Mouse (Mus musculus) gastrocnemius, postnatal 25 days (tissue): ENCODE results near the gene Exoc7. TPM values are rescaled to one million over a fixed set of nuclear protein-coding genes. Genes with fewer than 3 reads are reported as not detected.

ENCODE experiments used
- DNase-seq: peaks from one replicate; pipeline ENCODE4 v3.0.0; 2022
- long read RNA-seq, 2 experiments: library from polyadenylated mRNA; stranded (forward); transcript quantifications; one replicate each; pipeline ENCODE4 v2.0.0; 2021
- total RNA-seq, 2 experiments: library from RNA; stranded (reverse); gene quantifications; 1 replicate in 1 of 2; 2 replicates in 1 of 2; pipeline ENCODE4 v1.2.3; 2021

The Exoc7 gene
- total RNA-seq, result 10 to 100 TPM; 66.5 to 69.1 TPM
- long read RNA-seq, experiment 1, transcript Exoc7-201 (20 exons, 3,337 nt), result major isoform, 25 of 53 reads
- long read RNA-seq, experiment 1, partial matches to known transcripts, result 6 of 53 reads
- long read RNA-seq, experiment 1, other reads (novel, unspliced or antisense), result 15 of 53 reads
- long read RNA-seq, experiment 2, transcript Exoc7-203 (19 exons, 3,298 nt), result minor isoform, 11 of 65 reads
- long read RNA-seq, experiment 2, transcript Exoc7-202 (18 exons, 3,205 nt), result minor isoform, 8 of 65 reads
- long read RNA-seq, experiment 2, transcript Exoc7-201 (20 exons, 3,337 nt), result major isoform, 22 of 65 reads
- long read RNA-seq, experiment 2, partial matches to known transcripts, result 10 of 65 reads
- long read RNA-seq, experiment 2, other reads (novel, unspliced or antisense), result 13 of 65 reads

DNA sequence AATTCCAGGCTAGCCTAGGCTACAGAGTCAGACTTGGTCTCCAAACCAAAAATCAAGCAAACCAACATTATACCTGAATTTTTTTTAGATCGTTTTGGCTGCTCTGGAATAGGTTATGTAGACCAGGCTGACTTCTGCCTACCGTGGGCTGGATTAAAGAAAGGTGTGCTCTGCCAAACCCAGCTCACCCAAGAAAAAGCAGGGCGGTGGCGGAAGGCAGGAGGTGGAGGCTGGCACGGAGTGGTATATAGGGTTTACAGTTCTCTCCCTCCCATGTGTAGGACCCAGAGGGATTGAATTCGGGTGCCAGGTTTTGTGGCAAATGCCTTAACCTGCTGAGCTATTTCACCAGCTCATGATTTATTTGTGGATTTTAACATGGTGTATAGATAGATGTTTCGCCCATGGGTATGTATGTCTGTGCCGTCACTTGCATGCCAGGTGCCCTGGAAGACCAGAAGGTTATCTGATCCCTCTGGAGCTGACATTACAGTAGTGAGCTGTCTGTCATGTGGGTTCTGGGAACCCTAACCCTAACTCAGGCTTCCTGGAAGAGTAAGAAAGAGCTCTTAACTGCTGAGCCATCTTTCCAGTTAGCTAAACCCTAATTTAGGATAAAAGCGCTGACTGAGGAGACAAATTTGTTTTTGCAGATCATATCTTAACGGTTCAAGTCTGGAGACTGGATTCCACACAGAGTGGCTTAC lies at the start of gene Exoc7:
Gene Exoc7 (minus strand): TSS at position 215 of the 707 bp plus-strand sequence.
- DNase-seq, result no peak

DNA sequence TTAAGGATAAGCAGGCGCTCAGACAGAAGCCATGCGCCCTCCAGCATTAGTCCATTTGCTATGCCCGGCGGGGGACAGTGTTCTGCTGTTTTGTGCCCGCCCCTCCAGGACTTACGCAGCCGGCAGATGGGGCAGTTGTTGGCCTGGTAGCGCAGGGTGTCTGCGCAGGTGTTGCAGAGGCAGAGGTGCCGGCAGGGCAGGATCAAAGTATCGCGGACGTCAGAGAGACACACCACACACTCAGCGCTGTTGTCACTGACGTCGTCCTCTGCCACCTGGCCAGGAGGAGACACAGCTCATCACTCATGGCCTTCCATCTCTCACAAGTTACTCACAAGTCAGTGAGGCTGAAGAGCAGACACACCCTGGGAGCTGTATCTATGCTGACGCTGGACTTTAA lies 47.5 kb upstream of the Exoc7 start:
- no peak for DNase-seq

DNA sequence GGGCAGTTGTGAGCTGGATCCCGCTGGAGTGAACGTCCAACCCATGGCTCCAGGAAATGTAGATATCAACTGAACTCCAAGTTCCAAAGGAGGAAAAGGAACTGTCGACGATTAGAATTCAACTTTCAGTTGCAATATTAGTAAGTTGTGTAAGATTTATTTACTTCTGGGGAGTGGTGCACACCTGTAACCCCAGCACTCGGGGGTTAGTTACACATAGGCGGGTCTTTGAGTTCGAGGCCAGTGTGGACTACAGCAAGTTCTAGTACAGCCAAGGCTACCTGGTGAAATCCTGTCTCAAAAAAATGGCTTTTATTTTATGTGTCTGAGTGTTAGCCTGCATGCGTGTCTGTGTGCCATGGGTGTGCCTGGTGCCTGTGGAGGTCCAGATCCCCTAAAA lies 46.5 kb upstream of the Exoc7 start:
- DNase-seq, result no peak

DNA sequence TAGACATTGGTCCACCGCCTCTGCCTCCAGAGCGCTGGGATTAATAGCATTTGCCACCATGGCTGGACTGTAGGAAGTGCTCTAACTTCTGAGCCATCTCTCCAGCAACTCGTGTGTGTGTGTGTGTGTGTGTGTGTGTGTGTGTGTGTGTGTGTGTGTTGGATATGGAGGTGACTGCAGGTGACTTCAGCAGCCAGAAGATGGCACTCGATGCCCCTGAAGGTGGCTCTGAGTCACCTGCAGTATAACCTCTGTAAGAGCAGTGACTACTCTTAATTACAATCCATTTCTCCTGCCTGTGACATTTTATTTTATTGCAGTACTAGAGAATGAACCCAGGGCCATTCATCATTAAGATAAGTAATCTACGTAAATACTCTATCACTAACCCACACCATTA lies 44.3 kb upstream of the Exoc7 start:
- no peak for DNase-seq

DNA sequence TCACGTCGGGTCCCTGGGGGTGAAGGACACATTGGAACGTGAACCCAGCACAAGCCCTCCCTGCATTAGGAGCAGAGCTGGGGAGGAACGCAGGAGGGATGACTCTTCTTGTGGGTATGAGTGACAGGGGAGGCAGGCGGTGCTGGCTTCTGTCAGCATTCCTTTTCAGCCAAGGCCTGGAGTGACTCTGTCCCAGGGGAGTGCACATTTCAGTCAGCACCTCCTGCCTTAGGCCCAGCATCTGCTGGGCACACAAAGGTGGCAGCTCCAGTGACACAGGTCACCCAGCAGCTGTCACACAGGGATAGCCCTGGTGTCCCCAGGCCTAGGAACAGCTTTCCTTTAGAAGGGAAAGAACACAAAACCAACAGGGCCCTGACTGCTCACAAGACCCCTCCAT lies 40.9 kb upstream of the Exoc7 start:
- DNase-seq, result peak; percentile 72

DNA sequence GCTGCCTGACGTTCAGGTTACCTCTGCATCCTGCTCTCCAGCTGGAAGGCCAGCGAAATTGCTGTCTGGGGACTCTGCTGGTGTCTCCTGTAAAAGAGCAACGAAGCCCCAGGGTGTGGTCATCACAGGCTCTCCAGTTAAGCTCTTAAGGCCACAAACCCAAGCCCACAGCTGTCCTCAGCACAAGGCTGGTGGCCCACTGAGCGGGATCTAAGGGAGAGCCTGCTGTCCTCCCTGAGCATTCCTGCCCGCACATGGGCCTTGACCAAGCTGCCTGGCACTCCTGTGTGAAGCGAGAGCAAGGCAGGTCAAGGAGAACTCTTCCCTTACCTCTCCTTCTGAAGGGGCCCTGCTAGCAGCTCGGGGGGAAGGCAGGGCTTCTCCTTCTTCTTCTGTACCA lies 40.0 kb upstream of the Exoc7 start:
- DNase-seq, result no peak

DNA sequence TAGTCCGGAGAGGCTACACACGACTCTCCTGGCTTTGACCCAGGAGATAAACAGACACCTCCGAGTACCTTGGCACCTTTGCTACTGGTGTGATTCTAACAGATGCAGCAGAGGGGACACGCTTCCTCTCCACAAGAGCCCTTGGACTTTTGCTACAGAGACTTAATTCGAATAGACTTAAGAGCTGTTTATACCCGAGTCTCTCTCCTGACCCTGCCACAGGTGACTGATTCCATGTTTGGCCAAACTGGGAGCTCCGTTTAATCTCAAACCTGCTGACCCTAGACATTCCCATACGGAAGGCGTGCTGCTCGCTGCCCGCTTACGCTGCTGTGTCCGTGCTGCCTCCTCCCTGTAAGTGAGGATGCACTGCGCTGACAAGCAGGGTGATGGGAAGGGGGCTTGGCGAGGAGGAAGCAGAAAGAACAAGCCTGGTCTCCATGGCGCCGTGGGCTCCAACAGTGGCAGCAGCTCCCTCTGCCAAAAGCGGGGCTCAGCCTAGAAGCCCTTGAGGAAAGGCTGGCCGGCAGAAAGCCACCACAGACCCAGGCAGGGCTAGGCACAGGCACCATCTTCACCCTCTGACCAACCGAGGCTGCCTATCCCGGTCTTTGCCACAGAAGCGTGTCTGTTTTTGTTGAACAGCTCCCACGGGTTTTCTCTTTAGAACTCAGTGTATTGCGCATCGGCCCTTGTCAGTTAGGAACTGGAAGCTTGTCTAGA lies 35.2 kb upstream of the Exoc7 start:
- no peak for DNase-seq

DNA sequence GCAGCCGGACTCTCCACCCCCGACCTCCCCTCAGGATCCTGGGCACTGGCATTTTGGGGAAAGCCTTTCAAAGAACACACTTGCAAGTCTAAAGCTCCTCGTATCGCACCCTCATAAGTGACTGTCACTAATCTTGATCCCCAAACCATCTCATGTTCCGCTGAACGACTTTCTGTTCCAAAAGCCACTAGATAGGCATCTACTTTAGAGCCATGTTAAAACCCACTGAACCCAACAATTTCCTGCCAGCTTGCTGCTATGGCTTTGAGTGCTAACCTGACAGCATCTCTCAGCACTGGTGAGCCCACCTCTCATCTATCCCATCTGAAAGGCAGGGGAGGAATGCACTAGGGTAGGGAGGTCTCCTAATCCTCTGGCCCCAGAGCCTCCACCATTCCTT lies 30.5 kb upstream of the Exoc7 start:
- DNase-seq, result no peak

DNA sequence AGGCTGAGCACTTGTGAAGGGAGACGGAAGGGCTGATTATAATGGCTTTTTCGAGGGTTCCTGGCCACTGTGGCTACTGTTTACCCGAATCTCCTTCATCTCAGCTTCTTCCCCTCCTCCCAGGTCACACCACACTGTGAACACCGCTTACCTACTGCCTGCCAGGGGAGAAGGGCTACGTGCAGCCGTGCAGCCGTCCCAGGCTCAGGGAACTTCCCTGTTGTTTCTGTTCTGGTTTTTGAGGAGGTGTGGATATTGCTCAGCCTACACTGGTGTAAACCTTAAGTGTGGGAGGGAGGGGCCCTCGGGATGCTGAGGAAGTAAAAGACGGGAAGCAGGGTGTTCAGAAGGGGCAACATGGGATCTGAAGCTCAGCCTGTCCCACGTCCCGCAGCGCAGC lies 30.0 kb upstream of the Exoc7 start:
- no peak for DNase-seq

DNA sequence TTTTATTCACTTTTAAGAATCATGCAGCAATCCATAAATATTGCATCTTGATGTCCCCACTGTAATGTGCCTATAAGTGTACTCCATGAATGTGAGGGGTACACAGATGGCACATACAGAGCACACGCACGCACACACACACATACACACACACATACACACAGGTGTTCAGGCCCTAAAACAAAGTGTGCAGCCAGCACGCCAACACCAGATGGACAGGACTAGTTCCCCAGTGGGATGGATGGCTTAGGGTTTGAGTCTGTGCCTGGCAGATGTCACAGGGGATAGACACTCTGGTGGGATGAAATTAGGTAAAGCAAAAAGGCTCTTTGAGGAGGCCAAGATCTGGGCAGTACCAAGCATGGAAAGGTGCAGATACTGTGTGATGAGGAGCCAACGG lies 29.4 kb upstream of the Exoc7 start:
- no peak for DNase-seq

DNA sequence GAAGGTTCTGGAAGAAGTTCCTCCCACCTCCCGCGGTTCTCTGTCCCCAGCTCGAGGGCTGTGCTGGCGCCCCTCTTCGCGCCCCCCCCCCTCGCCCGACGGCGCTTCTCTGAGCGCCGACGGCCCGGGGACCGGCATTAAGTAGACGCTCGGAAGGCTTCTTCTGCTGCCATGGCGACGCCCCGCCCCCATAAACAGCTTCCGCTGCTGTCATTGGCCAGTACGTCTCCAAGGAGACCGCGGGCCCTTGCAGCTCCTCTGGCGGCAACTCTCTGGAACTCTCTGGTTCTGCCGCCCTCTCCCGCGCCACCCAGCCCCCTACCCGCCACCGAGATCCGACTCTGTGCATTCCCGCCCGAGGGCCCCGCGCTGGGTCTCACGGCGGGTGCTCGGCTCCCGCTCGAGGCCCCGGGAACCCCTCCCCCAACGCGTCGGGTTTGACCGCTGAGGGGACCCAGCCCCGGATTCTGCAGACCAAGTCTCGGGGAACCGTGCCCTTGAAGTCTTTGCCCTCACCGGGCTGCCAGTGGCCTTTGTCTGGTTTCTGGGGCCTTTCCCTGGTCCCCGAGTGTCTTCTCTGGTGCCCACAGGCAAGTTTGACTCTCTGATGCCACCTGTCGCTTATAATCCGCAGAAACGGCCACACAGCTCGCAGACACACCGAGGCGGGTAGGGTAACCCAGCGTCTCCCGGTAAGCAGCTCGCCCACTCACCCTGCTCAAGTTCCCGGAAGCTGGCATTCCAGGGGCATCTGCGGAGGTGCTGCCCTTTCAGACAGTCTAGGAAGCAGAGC lies 28.4 kb upstream of the Exoc7 start, which contains the start of gene Foxj1:
Gene Foxj1 (minus strand): TSS at position 156 of the 793 bp plus-strand sequence.
- DNase-seq, result peak; percentile 91

DNA sequence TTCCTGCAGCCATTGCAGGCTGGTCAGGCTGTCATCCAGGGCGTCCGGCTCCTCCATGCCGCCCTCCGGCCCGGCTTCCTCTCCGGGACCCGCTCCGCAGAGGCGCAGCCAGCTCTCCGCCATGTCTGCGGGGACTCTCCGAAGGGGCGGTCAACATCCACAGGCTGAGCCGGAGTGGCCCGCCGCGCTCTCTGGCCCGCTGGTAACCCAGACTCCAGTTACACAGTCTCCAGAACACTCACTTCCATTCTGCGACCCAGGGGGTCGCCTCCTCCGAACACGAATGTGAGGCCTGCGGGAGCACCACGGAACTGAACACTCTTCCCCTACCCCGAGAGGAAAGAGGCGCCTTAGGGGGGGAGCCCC lies 27.4 kb upstream of the Exoc7 start:
- DNase-seq, result no peak

DNA sequence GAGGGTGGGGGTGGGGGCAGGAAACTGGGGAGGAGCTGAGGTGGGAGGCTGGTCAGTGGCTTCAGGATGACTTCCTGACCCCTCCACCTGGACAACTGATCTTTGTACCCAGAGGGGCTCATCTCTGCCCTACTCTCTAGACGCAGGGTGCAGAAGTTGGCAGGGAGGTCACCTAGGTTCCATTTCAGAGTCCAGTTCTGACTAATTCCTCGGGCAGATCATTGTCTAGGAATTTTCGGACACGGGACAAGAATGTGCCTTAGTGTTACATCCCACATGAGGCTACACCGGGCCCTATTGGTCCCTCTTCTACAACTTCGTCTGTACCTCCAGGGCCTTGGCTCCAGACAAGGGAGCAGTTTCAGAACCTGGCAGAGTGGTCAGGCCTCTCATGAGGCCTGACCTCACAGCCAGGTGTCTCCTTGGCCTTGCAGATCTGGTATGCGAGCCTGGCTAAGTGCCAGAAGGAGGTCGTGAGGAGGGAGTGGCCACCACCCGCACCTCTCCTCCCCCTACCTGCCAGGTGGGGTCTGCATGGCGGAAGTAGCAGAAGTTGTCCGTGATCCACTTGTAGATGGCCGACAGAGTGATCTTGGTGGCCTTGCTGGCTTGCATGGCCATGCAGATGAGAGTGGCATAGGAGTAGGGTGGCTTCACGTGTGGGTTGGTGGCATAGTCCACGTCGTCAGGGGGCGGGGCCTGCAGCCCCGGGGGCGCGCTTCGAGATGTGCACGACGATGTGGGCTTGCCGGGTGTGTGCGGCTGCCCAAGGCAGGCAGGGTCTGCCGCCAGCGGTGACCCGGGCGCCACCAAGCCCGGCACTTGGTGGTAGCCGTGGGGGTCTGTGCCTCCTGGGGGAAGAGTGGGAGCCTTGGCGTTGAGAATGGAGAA lies 26.7 kb upstream of the Exoc7 start:
- no peak for DNase-seq

DNA sequence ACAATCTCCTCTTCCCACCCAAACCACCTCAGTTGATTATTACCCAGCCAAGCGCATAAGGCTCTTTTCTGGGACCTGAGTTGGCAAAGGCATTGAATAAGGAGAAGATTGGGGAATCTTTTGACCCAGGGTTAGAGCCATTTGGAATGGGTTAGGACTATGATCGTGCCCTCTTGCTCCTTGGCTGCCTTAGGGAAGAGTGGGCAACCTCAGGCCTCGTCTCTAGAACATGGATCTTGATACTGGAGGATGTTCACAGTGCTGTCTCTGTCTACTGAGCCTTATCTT lies 25.9 kb upstream of the Exoc7 start:
- no peak for DNase-seq

DNA sequence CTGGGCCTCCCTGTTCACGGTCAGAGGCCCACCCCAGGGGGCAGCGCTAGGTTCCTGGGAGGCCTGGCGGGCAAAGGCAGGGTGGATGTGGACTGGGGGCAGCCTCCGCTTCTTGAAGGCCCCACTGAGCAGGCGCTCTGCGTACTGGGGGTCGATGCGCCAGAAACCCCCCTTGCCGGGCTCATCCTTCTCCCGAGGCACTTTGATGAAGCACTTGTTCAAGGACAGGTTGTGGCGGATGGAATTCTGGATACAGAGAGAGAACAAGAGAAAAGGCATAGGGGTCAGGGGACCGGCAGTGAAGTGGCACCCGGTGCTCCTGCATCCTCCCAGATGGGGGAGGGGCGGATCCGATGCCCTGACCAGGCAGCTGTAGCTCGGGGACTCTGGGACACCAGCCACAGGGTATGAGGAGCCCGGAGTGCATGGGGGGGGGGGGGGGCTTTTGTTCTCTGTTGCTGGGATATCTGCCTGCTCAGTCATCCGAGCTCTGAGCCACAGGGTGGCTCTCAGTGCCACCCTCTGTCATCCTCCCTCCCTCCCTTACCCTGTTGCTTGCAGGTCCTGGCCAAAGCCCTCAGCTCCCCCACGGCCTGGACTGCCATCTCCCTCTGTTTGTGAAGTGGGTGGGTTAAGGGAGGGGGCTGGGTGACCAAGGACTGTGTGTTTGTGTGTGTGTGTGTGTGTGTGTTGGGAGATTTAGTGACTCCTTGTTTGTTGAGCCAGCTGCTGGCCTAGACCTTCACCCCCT lies 25.4 kb upstream of the Exoc7 start:
- no peak for DNase-seq

DNA sequence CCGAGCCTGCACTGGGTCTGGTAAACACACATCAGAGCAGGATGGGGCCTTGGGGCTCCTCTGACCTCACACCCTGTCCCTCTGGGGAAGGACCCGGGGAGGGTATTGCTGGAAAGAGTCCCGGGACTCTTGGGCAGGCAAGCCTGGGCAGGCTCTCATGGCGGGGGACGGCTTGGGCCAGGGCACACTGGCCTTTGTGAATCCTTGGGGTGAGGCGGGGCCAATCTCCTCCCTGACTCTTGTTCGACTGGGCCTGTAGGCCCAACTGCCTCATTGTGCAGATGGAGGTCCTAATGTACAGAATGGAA lies 23.1 kb upstream of the Exoc7 start:
- DNase-seq, result no peak

DNA sequence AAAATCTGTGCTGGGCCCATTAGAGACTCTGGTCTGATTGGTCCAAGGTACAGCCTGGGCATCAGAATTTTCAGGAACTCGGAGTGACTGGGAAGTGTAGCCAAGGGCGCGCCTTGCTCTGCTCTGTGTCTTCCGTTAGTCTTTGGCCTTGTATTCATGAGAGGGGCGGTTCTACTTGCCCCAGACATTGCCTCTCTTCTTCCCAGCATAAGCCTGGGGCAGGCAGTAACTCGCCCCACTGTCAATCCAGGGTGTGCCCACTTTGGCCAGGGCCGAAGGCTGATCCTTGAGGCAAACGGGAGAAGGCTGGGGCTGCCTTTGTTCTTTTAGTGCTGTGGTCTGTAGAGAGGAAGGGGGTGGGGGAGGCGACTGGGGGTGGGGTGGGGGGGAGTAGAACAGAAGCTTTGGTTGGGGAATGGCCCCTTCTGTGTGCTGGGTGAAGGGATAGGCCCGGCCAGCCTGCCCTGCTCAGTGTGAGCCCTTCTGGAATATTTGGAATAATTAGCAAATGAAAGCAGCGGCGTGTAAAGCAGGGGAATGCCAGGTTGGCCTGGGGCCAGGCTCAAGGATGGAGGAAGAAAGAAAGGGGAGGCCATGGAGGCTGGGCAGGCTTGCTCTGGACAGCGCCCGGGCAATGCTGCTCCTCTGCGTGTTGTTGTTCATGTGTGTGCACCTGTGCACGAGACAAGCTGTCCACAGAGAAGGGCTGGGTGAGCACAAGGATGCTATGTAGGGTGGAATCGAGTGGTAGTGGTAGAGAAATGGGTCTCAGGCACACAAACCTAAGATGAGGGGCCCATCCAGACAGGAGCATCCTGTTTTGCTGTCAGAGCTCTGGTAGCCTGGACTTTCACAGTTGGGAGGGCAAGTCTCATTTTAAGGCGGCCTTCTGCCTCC lies 22.5 kb upstream of the Exoc7 start:
- DNase-seq, result no peak

DNA sequence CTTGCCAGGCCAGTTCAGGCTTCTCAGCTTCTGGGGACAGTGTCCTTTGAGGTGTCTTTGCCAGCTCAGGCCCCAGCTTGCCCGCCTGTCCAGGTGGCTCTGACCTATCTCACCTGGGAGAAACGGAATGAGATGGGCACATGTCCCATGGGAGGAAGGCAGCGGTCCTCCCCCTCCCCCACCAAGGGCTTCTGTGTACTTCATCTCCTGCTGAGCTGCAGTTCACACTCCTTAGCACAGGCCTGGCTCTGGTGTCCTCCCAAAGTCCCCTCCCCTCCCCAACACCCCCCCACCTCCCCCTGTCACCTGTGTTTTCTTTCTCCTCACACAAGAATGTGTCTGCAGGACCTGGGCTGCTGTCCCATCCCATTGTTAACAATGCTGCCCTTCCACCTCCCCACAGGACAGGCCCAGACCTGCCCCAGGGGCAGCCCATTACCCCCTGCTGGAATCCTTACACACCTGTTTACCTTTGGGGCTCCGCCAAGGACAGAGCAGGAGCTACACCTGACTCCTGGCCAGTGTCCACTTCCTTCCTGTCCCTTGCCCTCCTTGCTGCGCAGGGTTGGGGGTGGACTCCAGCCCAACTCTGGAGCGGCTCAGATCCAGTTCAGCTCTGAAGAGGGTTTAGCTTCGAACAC lies 20.1 kb upstream of the Exoc7 start:
- no peak for DNase-seq
